Mouse (Mus musculus): ENCODE measurements at regions not wholly inside any gene's neighbourhood (a gene's known extent, or its start where the extent isn't known, plus 50 kb on each side); places are given as distances from the start of the nearest gene placed in this dataset.
"Not testable (repeated sequence)": the region's sequence is repeated elsewhere in the genome, so short reads cannot be mapped to it uniquely, and the experiment has no call there.

- TF ChIP-seq CTCF (IDR thresholded peaks at IDR 0.05; ENCODE audit: low read depth), result no peak
Observed at GRCm38 (mm10) chr6:22465926-22466325, 109.9 kb upstream of the Fam3c start.

DNA sequence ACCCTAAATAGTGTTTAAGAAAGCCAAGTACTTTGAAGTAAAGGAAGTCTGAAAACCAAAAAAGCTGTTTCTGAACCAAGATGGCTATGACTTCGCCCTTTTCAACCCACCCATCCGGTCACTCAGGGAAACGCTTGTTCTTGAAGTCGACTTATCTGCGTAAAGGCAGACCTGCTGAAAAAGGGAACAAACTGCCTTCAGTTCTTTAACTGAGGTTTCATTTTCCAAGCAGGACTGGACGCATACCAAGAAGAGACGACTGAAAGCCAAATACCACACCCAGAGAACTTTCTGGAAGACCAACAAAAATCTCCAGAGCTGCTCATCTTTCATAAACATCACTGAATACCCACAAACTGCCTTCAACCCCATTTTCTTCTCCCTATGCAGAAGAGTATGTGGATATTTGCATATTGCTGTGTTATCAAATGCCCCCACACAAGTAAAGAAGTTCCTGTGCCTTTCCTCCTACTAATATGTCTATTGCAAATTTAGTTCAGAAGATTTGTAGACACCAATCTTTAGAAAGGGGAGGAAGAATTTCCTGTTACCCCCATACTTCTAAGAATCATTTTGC, 103.5 kb upstream of the Fam3c start:
- H3K36me3 ChIP-seq (ENCODE audit: insufficient read depth, low read length), result no peaks in the 10 kb centered on the region
- no peak overlapping the region for H3K4me3 ChIP-seq (ENCODE audit: low read length)
- H3K27me3 ChIP-seq (ENCODE audit: insufficient read depth, low read length), result no peaks in the 10 kb centered on the region
- H3K9ac ChIP-seq (replicated peaks; ENCODE audit: low read length), result no peak overlapping the region
- no peaks in the 10 kb centered on the region for H3K9me3 ChIP-seq (ENCODE audit: low read length)
- DNase-seq (ENCODE audit: low spot score) (no peak), ATAC-seq (no peak)
- no peak overlapping the region for H3K4me2 ChIP-seq (ENCODE audit: low read depth, low read length)
- WGBS, result 89% methylated on average over 7 of the region's 7 CpGs
- no peak for TF ChIP-seq CTCF (IDR thresholded peaks at IDR 0.05; ENCODE audit: low read depth)
- no peak overlapping the region for H3K27ac ChIP-seq
- H3K4me1 ChIP-seq (ENCODE audit: insufficient read depth, low read length), result no peaks in the 10 kb centered on the region

More at GRCm38 (mm10) chr6:22465926-22466325, 109.9 kb upstream of the Fam3c start:
- no peaks in the 10 kb centered on the region for H3K36me3 ChIP-seq (ENCODE audit: insufficient read depth, low read length)
- ATAC-seq, result no peak
- H3K9me3 ChIP-seq (ENCODE audit: low read length), result no peaks in the 10 kb centered on the region; the same call in 1 of the 2 replicates
- no peak overlapping the region for H3K9ac ChIP-seq (replicated peaks; ENCODE audit: low read length)
- H3K4me1 ChIP-seq (ENCODE audit: insufficient read depth, low read length), result no peaks in the 10 kb centered on the region
- H3K27ac ChIP-seq, result no peak overlapping the region
- H3K27me3 ChIP-seq (ENCODE audit: insufficient read depth, low read length), result no peaks in the 10 kb centered on the region
- no peak for DNase-seq (ENCODE audit: low spot score)
- no peak overlapping the region for H3K4me2 ChIP-seq (ENCODE audit: low read depth, low read length)
- 89% methylated on average over 1 of the region's 1 CpGs for WGBS
- H3K4me3 ChIP-seq (ENCODE audit: low read length), result no peak overlapping the region

GRCm38 (mm10) chr6:22452203-22452602, 96.2 kb upstream of the Fam3c start:
- WGBS, result 78% methylated on average over 2 of the region's 2 CpGs

DNA sequence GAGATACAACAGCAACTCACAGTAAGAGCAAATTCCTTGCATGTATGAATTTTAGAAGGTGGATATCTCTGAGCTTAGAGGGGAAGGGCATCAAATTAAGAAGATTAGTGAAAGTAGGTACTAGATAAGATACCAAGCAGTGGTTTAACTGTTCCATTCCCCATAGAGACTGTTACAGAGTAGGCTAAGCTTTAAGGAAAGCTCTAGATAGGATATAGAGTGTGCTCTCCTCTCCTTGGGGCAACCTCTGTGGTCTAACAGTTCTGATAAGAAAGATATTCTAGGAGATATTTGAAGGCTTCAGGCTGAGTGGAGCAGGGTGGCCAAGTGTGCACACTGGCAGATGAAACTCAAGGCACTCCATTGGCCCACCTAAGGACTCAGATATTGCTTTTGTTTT, 94.5 kb upstream of the Fam3c start:
- ATAC-seq (no peak), DNase-seq (ENCODE audit: low spot score) (no peak)
- no peaks in the 10 kb centered on the region for H3K4me1 ChIP-seq (ENCODE audit: insufficient read depth, low read length)
- no peaks in the 10 kb centered on the region for H3K36me3 ChIP-seq (ENCODE audit: insufficient read depth, low read length)
- no peak for TF ChIP-seq CTCF (IDR thresholded peaks at IDR 0.05; ENCODE audit: low read depth)
- no peak overlapping the region for H3K4me2 ChIP-seq (ENCODE audit: low read depth, low read length)
- H3K9me3 ChIP-seq (ENCODE audit: low read length), result no peaks in the 10 kb centered on the region
- H3K27me3 ChIP-seq (ENCODE audit: insufficient read depth, low read length), result no peaks in the 10 kb centered on the region
- no peak overlapping the region for H3K9ac ChIP-seq (replicated peaks; ENCODE audit: low read length)
- no peak overlapping the region for H3K27ac ChIP-seq
- H3K4me3 ChIP-seq (ENCODE audit: low read length), result no peak overlapping the region

More at GRCm38 (mm10) chr6:22452203-22452602, 96.2 kb upstream of the Fam3c start:
- Histone ChIP-seq H3K4me2 (ENCODE audit: low read depth, low read length) (no peak overlapping the region), H3K9ac (replicated peaks; ENCODE audit: low read length) (no peak overlapping the region), H3K36me3 (ENCODE audit: insufficient read depth, low read length) (no peaks in the 10 kb centered on the region), H3K27ac (no peak overlapping the region), H3K4me3 (ENCODE audit: low read length) (no peak overlapping the region), H3K9me3 (ENCODE audit: low read length) (no peaks in the 10 kb centered on the region), H3K4me1 (ENCODE audit: insufficient read depth, low read length) (no peaks in the 10 kb centered on the region), H3K27me3 (ENCODE audit: insufficient read depth, low read length) (no peaks in the 10 kb centered on the region)
- ATAC-seq (no peak), DNase-seq (ENCODE audit: low spot score) (no peak)
- no peak for TF ChIP-seq CTCF (IDR thresholded peaks at IDR 0.05; ENCODE audit: low read depth)

DNA sequence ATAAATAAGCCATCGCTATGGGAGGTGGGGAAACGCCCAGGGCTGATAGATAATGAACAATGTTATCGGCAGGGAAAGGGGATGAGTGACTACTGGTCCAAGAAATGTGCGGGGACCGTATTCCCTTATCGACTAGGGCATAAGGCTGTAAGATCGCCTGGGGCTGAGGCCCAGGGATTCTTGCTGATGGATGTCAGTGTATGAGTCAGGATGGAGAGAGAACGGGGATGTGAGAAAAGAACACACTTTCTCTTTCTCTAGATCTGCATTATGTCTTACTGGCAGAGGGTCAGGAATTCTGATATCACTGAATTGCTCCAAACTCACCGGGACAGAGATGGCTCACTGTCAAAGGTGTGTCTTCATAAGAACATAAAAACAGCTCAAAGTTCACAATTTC, 92.9 kb upstream of the Fam3c start:
- TF ChIP-seq CTCF (IDR thresholded peaks at IDR 0.05; ENCODE audit: low read depth), result no peak
- WGBS, result 89% methylated on average over 9 of the region's 9 CpGs
- Histone ChIP-seq H3K4me2 (ENCODE audit: low read depth, low read length) (no peak overlapping the region), H3K4me1 (ENCODE audit: insufficient read depth, low read length) (no peaks in the 10 kb centered on the region), H3K9ac (replicated peaks; ENCODE audit: low read length) (no peak overlapping the region), H3K36me3 (ENCODE audit: insufficient read depth, low read length) (no peaks in the 10 kb centered on the region), H3K27ac (no peak overlapping the region), H3K27me3 (ENCODE audit: insufficient read depth, low read length) (no peaks in the 10 kb centered on the region), H3K9me3 (ENCODE audit: low read length) (no peaks in the 10 kb centered on the region), H3K4me3 (ENCODE audit: low read length) (no peak overlapping the region)
- ATAC-seq, result no peak
- DNase-seq (ENCODE audit: low spot score), result no peak

DNA sequence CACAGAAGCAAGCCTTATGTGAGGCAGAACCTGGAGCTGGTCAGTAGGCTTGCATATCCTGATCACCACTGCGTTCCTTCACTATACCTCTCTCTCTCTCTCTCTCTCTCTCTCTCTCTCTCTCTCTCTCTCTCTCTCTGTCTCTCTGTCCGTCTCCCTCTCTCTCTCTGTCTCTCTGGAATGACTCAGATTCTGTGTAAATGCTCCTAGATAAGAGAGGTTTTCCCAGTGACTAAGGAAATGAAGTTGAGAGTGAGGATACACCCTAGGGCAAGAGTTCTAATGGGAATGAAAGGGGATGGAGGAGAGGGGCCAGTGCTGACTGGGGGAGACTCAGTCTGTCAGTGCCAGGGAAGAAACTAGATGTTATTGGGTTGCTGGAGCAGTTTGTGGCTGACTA, 91.6 kb upstream of the Fam3c start:
- no peaks in the 10 kb centered on the region for H3K4me1 ChIP-seq (ENCODE audit: insufficient read depth, low read length)
- TF ChIP-seq CTCF (IDR thresholded peaks at IDR 0.05; ENCODE audit: low read depth), result no peak
- WGBS, result 73% methylated on average over 2 of the region's 2 CpGs
- DNase-seq (ENCODE audit: low spot score) (no peak), ATAC-seq (no peak)
- H3K9me3 ChIP-seq (ENCODE audit: low read length), result no peaks in the 10 kb centered on the region
- H3K4me3 ChIP-seq (ENCODE audit: low read length), result no peak overlapping the region
- no peak overlapping the region for H3K9ac ChIP-seq (replicated peaks; ENCODE audit: low read length)
- H3K4me2 ChIP-seq (ENCODE audit: low read depth, low read length), result no peak overlapping the region
- H3K27ac ChIP-seq, result no peak overlapping the region
- no peaks in the 10 kb centered on the region for H3K36me3 ChIP-seq (ENCODE audit: insufficient read depth, low read length)
- no peaks in the 10 kb centered on the region for H3K27me3 ChIP-seq (ENCODE audit: insufficient read depth, low read length)

DNA sequence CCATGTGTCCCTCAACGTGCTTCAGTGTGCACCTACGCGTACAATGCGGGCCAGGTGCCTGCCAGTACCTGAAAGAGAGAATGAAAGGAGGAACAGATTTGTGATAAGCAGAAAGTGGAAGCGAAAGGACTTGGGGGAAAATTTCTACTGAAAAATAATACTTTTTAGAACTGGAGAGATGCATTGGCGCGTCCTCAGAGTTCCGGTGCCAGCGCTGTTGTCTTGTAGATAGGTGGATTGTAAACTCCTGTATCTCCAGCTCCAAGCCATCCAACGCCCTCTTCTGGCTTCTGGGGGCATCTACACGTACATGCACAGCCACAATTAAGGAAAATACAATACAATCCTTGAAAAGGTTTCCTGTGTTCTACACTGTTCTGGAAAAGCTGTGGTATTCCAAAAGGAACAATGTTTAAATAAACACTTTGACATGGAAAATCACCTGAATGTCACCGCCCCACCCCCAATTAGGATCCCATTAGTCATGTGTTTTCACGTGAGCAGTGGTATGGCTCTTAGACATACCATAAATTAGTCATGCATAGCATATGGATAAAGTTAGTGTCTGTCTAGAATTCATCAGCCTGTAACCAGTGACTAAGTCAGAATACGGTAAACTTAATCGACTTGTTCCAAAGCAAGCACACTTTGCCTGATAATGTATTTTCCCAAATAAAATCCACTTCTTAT, 90.7 kb upstream of the Fam3c start:
- DNase-seq (ENCODE audit: low spot score) (no peak), ATAC-seq (no peak)
- H3K36me3 ChIP-seq (ENCODE audit: insufficient read depth, low read length), result no peaks in the 10 kb centered on the region
- no peak overlapping the region for H3K4me3 ChIP-seq (ENCODE audit: low read length)
- WGBS, result 86% methylated on average over 15 of the region's 15 CpGs
- H3K9me3 ChIP-seq (ENCODE audit: low read length), result no peaks in the 10 kb centered on the region
- H3K27me3 ChIP-seq (ENCODE audit: insufficient read depth, low read length), result no peaks in the 10 kb centered on the region
- H3K9ac ChIP-seq (replicated peaks; ENCODE audit: low read length), result no peak overlapping the region
- no peak overlapping the region for H3K4me2 ChIP-seq (ENCODE audit: low read depth, low read length)
- no peaks in the 10 kb centered on the region for H3K4me1 ChIP-seq (ENCODE audit: insufficient read depth, low read length)
- no peak overlapping the region for H3K27ac ChIP-seq
- no peak for TF ChIP-seq CTCF (IDR thresholded peaks at IDR 0.05; ENCODE audit: low read depth)

- not testable (repeated sequence) for ATAC-seq; H3K27ac ChIP-seq; H3K27me3 ChIP-seq (ENCODE audit: insufficient read depth, low read length); H3K9me3 ChIP-seq (ENCODE audit: low read length); DNase-seq (ENCODE audit: low spot score); H3K4me1 ChIP-seq (ENCODE audit: insufficient read depth, low read length); H3K36me3 ChIP-seq (ENCODE audit: insufficient read depth, low read length); H3K9ac ChIP-seq (replicated peaks; ENCODE audit: low read length); H3K4me3 ChIP-seq (ENCODE audit: low read length); H3K4me2 ChIP-seq (ENCODE audit: low read depth, low read length)
- WGBS, result 96% methylated on average over 6 of the region's 6 CpGs
Observed at GRCm38 (mm10) chr6:22444856-22445255, 88.8 kb upstream of the Fam3c start.

All from hindbrain, postnatal 0 days (tissue).